Mouse (Mus musculus): ENCODE data around the gene Gsk3b. TPM values are rescaled to one million over a fixed set of nuclear protein-coding genes. Genes with fewer than 3 reads are reported as not detected.

The Gsk3b gene
- polyA plus RNA-seq, 1 experiment from 2014 or later = 164 TPM

GRCm38 (mm10) chr16:38271601-38272000 is 182.8 kb downstream of the Gsk3b start:
- WGBS = 84% methylated on average over 3 of the region's 3 CpGs
- Histone ChIP-seq H3K9ac (no peak overlapping the region), H3K4me2 (no peak overlapping the region), H3K4me3 (no peak overlapping the region), H3K9me3 (no peaks in the 10 kb centered on the region), H3K4me1 (peaks cover 3% of the 10 kb centered on the region; the same call in 1 of the 2 replicates), H3K27me3 (replicated peaks) (no peaks in the 10 kb centered on the region), H3K27ac (no peak overlapping the region), H3K36me3 (replicated peaks) (no peaks in the 10 kb centered on the region)
- ATAC-seq (replicated peaks) = no peak

DNA sequence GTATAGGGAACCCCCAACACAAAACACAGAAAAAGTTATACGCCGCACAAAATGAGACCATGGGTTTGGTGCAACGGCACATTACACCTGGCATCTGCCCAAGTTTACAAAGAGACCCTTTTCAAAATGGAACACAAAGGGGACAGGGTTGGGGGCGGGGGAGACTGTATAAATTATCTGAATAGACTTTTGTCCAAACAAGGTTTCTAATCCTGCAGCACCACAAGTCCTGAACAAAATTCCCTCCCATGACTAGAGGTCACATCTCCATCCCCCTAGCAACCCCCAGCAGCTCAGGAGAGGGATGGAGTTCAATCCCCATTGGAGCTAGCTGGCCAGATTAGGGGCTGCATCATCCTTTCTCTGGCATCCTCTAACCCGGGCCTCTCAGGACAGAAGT is 183.7 kb downstream of the Gsk3b start:
- Histone ChIP-seq H3K4me1 (peaks cover 3% of the 10 kb centered on the region; the same call in 1 of the 2 replicates), H3K36me3 (replicated peaks) (no peaks in the 10 kb centered on the region), H3K9ac (no peak overlapping the region), H3K27me3 (replicated peaks) (no peaks in the 10 kb centered on the region), H3K27ac (no peak overlapping the region), H3K4me3 (no peak overlapping the region), H3K9me3 (no peaks in the 10 kb centered on the region), H3K4me2 (no peak overlapping the region)
- no peak for ATAC-seq (replicated peaks)
- 29% methylated on average over 5 of the region's 5 CpGs for WGBS

DNA sequence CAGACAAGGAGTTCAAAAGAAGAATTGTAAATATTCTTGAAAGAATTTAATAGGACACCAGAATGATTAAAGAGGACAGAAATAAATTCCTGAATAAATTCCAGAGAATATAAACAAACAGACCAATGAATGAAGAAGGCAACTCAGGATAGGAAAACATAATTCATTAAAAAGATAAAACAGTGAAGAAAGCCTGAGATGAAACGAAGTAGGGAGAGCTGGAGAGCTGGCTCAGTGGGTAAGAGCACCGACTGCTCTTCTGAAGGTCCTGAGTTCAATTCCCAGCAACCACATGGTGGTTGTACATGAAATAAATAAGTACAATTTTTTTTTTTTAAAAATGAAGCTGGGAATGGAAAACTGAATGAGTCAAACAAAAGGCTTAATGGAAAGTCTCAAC is 185.9 kb downstream of the Gsk3b start:
- no peak overlapping the region for H3K4me2 ChIP-seq
- H3K36me3 ChIP-seq (replicated peaks) = no peaks in the 10 kb centered on the region
- H3K4me3 ChIP-seq = no peak overlapping the region
- no peak overlapping the region for H3K9ac ChIP-seq
- ATAC-seq (replicated peaks) = no peak
- H3K4me1 ChIP-seq = peaks cover 3% of the 10 kb centered on the region; the same call in 1 of the 2 replicates
- H3K27me3 ChIP-seq (replicated peaks) = no peaks in the 10 kb centered on the region
- H3K9me3 ChIP-seq = no peaks in the 10 kb centered on the region
- WGBS = 84% methylated on average over 2 of the region's 2 CpGs
- no peak overlapping the region for H3K27ac ChIP-seq

DNA sequence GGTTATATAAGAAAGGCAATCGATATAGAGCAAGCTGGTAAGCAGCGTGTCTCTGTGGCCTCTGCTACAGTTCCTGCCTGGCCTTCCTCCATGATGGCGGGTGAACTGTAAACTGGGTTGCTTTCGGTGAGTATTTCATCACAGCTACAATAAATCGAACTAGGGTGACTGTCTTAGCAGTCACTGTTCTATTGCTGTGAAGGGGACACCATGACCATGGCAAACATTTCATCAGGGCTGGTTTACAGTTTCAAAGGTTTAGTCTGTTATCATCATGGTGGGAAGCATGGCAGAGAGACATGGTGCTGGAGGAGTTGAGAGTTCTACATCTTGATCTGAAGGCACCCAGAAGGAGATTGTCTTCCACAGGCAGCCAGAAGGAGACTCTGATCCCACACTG is 191.0 kb downstream of the Gsk3b start:
- 98% methylated on average over 5 of the region's 5 CpGs for WGBS
- no peaks in the 10 kb centered on the region for H3K9me3 ChIP-seq
- no peaks in the 10 kb centered on the region for H3K27me3 ChIP-seq (replicated peaks)
- H3K4me1 ChIP-seq = no peaks in the 10 kb centered on the region
- H3K27ac ChIP-seq = no peak overlapping the region
- no peak overlapping the region for H3K9ac ChIP-seq
- no peak for ATAC-seq (replicated peaks)
- no peak overlapping the region for H3K4me2 ChIP-seq
- H3K4me3 ChIP-seq = no peak overlapping the region
- no peaks in the 10 kb centered on the region for H3K36me3 ChIP-seq (replicated peaks)

DNA sequence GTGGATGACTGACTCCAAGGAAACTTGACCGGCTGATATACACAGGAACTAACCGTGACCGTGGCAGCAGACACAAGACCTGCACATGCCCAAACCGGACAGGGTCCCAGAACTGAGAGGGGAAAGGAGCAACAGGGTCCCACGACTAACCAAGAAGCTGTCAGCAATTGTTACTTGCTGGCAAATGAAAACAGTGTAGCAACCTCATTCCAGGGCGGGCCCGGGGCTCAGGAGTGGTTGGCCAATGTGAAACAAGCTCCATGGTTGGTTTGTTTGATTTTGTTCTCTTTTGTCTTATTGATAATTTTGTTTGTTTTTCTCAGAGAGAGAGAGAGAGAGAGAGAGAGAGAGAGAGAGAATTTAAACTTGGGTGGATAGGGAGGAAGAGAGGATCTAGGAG is 192.2 kb downstream of the Gsk3b start:
- WGBS = 88% methylated on average over 7 of the region's 7 CpGs
- H3K27ac ChIP-seq = no peak overlapping the region
- H3K4me3 ChIP-seq = no peak overlapping the region
- no peaks in the 10 kb centered on the region for H3K9me3 ChIP-seq
- no peaks in the 10 kb centered on the region for H3K4me1 ChIP-seq
- H3K9ac ChIP-seq = no peak overlapping the region
- no peaks in the 10 kb centered on the region for H3K36me3 ChIP-seq (replicated peaks)
- H3K27me3 ChIP-seq (replicated peaks) = no peaks in the 10 kb centered on the region
- no peak for ATAC-seq (replicated peaks)
- H3K4me2 ChIP-seq = no peak overlapping the region

DNA sequence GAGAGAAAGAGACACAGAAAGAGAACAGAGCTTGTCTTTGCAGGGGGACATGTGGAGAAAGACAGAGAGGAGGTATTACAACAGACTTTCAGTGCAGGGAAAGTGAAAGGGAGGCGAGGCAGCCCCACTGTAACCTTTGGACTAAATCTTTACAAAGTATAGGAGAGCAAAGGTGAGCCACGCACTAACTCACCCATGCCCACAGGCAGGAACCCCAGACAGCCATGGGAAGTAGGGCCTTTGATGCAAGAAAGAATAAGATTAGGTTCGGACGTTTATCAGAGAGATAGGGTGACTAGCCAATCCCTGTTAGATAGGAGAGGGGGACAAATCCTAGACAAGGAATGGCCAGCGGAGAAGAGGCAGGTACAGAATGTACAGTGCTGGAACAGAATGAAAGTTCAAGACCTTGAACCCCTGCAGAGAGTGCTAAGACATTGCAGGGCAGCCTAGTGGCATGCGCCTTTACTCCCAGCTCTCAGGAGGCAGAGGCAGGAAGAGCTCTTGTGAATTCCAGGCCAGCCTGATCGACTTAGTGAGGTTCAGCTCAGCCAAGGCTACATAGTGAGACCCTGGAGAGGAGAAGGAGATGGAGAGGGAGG is 193.9 kb downstream of the Gsk3b start:
- H3K4me3 ChIP-seq = no peak overlapping the region
- no peak overlapping the region for H3K27ac ChIP-seq
- no peaks in the 10 kb centered on the region for H3K9me3 ChIP-seq
- H3K27me3 ChIP-seq (replicated peaks) = no peaks in the 10 kb centered on the region
- no peaks in the 10 kb centered on the region for H3K36me3 ChIP-seq (replicated peaks)
- no peak overlapping the region for H3K4me2 ChIP-seq
- H3K4me1 ChIP-seq = no peaks in the 10 kb centered on the region
- WGBS = 85% methylated on average over 7 of the region's 7 CpGs
- H3K9ac ChIP-seq = no peak overlapping the region
- ATAC-seq (replicated peaks) = no peak

GRCm38 (mm10) chr16:38283300-38283699 is 194.5 kb downstream of the Gsk3b start:
- Histone ChIP-seq H3K4me1 (no peaks in the 10 kb centered on the region), H3K27me3 (replicated peaks) (no peaks in the 10 kb centered on the region), H3K9ac (no peak overlapping the region), H3K4me3 (no peak overlapping the region), H3K9me3 (no peaks in the 10 kb centered on the region), H3K27ac (no peak overlapping the region), H3K36me3 (replicated peaks) (no peaks in the 10 kb centered on the region), H3K4me2 (no peak overlapping the region)
- WGBS = 39% methylated on average over 3 of the region's 3 CpGs
- ATAC-seq (replicated peaks) = no peak

GRCm38 (mm10) chr16:38285801-38286200 is 197.0 kb downstream of the Gsk3b start:
- Histone ChIP-seq H3K4me1 (no peaks in the 10 kb centered on the region), H3K27me3 (replicated peaks) (no peaks in the 10 kb centered on the region), H3K4me2 (no peak overlapping the region), H3K9ac (no peak overlapping the region), H3K36me3 (replicated peaks) (no peaks in the 10 kb centered on the region), H3K9me3 (no peaks in the 10 kb centered on the region), H3K27ac (no peak overlapping the region), H3K4me3 (no peak overlapping the region)
- no peak for ATAC-seq (replicated peaks)
- 89% methylated on average over 7 of the region's 7 CpGs for WGBS

DNA sequence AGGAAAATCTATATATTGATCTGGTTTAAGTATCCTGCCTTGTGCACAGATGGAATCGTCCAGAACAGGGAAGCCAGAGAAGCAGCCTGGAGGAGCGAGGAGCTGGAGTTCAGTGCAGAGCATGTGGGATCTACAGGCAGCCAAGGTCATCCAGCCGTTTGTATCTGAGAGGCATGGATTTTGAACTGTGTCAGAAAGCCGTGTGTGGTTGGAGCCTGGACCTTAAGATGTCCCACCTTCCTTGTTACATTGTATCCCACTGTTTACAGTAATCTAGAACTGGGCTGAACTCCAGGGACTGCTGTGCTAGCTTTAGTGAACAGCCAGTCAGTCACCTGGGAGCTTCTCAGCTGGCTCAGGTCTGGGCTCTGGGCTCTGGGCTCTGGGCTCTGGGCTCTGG is 197.7 kb downstream of the Gsk3b start:
- whole genome bisulfite sequencing = 72% methylated on average over 4 of the region's 4 CpGs
- no peaks in the 10 kb centered on the region for H3K4me1 ChIP-seq
- H3K4me3 ChIP-seq = no peak overlapping the region
- no peak overlapping the region for H3K4me2 ChIP-seq
- no peak for ATAC-seq (replicated peaks)
- H3K27ac ChIP-seq = no peak overlapping the region
- no peaks in the 10 kb centered on the region for H3K9me3 ChIP-seq
- H3K9ac ChIP-seq = no peak overlapping the region
- no peaks in the 10 kb centered on the region for H3K36me3 ChIP-seq (replicated peaks)
- no peaks in the 10 kb centered on the region for H3K27me3 ChIP-seq (replicated peaks)

GRCm38 (mm10) chr16:38287357-38287756 is 198.6 kb downstream of the Gsk3b start:
- no peaks in the 10 kb centered on the region for H3K4me1 ChIP-seq
- ATAC-seq (replicated peaks) = no peak

GRCm38 (mm10) chr16:38287762-38288161 is 199.0 kb downstream of the Gsk3b start:
- H3K9me3 ChIP-seq = no peaks in the 10 kb centered on the region
- no peak overlapping the region for H3K4me3 ChIP-seq
- no peak overlapping the region for H3K4me2 ChIP-seq
- H3K4me1 ChIP-seq = no peaks in the 10 kb centered on the region
- ATAC-seq (replicated peaks) = no peak
- 98% methylated on average over 3 of the region's 3 CpGs for WGBS
- H3K36me3 ChIP-seq (replicated peaks) = no peaks in the 10 kb centered on the region
- H3K9ac ChIP-seq = no peak overlapping the region
- H3K27me3 ChIP-seq (replicated peaks) = no peaks in the 10 kb centered on the region
- H3K27ac ChIP-seq = no peak overlapping the region

More at GRCm38 (mm10) chr16:38287357-38287756, 198.6 kb downstream of the Gsk3b start:
- Histone ChIP-seq H3K4me2 (no peak overlapping the region), H3K9me3 (no peaks in the 10 kb centered on the region), H3K27ac (no peak overlapping the region), H3K4me3 (no peak overlapping the region), H3K9ac (no peak overlapping the region), H3K36me3 (replicated peaks) (no peaks in the 10 kb centered on the region), H3K27me3 (replicated peaks) (no peaks in the 10 kb centered on the region)
- WGBS = 84% methylated on average over 6 of the region's 6 CpGs

DNA sequence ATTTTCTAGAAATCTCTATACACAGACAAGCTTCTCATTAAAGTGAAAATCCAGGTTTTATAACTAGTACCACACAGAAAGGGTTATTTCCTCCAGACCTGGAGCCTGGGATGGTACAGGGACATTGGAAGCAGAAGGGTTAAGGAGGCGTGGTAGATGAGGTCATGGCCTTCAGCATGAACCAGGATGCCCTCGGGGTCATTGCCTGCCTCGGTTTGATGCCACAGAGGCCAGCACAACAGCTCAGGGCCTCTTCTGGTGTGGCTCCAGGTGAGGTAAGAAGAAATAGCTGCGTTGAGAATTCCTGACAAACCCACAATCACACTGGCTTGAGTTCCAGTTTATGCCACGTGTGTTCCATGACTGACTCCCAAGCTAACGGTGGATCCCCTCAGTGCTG is 200.1 kb downstream of the Gsk3b start:
- H3K4me2 ChIP-seq = no peak overlapping the region
- H3K9ac ChIP-seq = no peak overlapping the region
- H3K9me3 ChIP-seq = no peaks in the 10 kb centered on the region
- no peak overlapping the region for H3K4me3 ChIP-seq
- no peak for ATAC-seq (replicated peaks)
- H3K4me1 ChIP-seq = no peaks in the 10 kb centered on the region
- whole genome bisulfite sequencing = 42% methylated on average over 6 of the region's 6 CpGs
- H3K27me3 ChIP-seq (replicated peaks) = no peaks in the 10 kb centered on the region
- no peaks in the 10 kb centered on the region for H3K36me3 ChIP-seq (replicated peaks)
- H3K27ac ChIP-seq = no peak overlapping the region

- no peak overlapping the region for H3K27ac ChIP-seq
- no peaks in the 10 kb centered on the region for H3K27me3 ChIP-seq (replicated peaks)
- no peak for ATAC-seq (replicated peaks)
- no peaks in the 10 kb centered on the region for H3K9me3 ChIP-seq
- H3K36me3 ChIP-seq (replicated peaks) = no peaks in the 10 kb centered on the region
- H3K4me1 ChIP-seq = no peaks in the 10 kb centered on the region
- no peak overlapping the region for H3K4me3 ChIP-seq
- H3K9ac ChIP-seq = no peak overlapping the region
- H3K4me2 ChIP-seq = no peak overlapping the region
- WGBS = 63% methylated on average over 2 of the region's 2 CpGs
These were observed 201.3 kb downstream of the Gsk3b start for GRCm38 (mm10) chr16:38290151-38290550.

Data from midbrain, embryonic 15.5 days (tissue).